Mouse (Mus musculus): ENCODE data around the gene Cox8a. TPM values are rescaled to one million over a fixed set of nuclear protein-coding genes. Genes with fewer than 3 reads are reported as not detected.

The Cox8a gene
- 781 TPM for polyA plus RNA-seq (2014; fragmentation: Illumina TruSeq; extraction: RNeasy Lipid Tissue Mini Kit (QIAGEN cat#74804); ENCODE audit: low read depth, low replicate concordance)

GRCm38 (mm10) chr19:7217162-7217925 lies at the start of gene Cox8a:
Gene Cox8a, minus strand, starts transcription at chr19:7217616.

GRCm38 (mm10) chr19:7240782-7241690 lies 23.6 kb upstream of the Cox8a start, which contains the start of gene Naa40:
Gene Naa40, minus strand, starts transcription at chr19:7241183.

GRCm38 (mm10) chr19:7205753-7206736 lies 11.4 kb downstream of the Cox8a start, which contains the start of gene Otub1:
Gene Otub1, minus strand, starts transcription at chr19:7206316.

Other genes with a start within 250 kb of the Cox8a start
- gene Ppp1r14b, start 242.6 kb downstream of the Cox8a start, polyA plus RNA-seq (2014; fragmentation: Illumina TruSeq; extraction: RNeasy Lipid Tissue Mini Kit (QIAGEN cat#74804); ENCODE audit: low read depth, low replicate concordance) = 81.3 TPM
- gene Plcb3, start 241.1 kb downstream of the Cox8a start, polyA plus RNA-seq (2014; fragmentation: Illumina TruSeq; extraction: RNeasy Lipid Tissue Mini Kit (QIAGEN cat#74804); ENCODE audit: low read depth, low replicate concordance) = 38.0 TPM
- 204 TPM for gene Fkbp2, start 237.1 kb downstream of the Cox8a start, polyA plus RNA-seq (2014; fragmentation: Illumina TruSeq; extraction: RNeasy Lipid Tissue Mini Kit (QIAGEN cat#74804); ENCODE audit: low read depth, low replicate concordance)
- 60.0 TPM for gene Vegfb, start 230.0 kb downstream of the Cox8a start, polyA plus RNA-seq (2014; fragmentation: Illumina TruSeq; extraction: RNeasy Lipid Tissue Mini Kit (QIAGEN cat#74804); ENCODE audit: low read depth, low replicate concordance)
- 40.7 TPM for gene Dnajc4, start 225.0 kb downstream of the Cox8a start, polyA plus RNA-seq (2014; fragmentation: Illumina TruSeq; extraction: RNeasy Lipid Tissue Mini Kit (QIAGEN cat#74804); ENCODE audit: low read depth, low replicate concordance)
- 23.3 TPM for gene Nudt22, start 221.5 kb downstream of the Cox8a start, polyA plus RNA-seq (2014; fragmentation: Illumina TruSeq; extraction: RNeasy Lipid Tissue Mini Kit (QIAGEN cat#74804); ENCODE audit: low read depth, low replicate concordance)
- 11.9 TPM for gene Trpt1, start 221.5 kb downstream of the Cox8a start, polyA plus RNA-seq (2014; fragmentation: Illumina TruSeq; extraction: RNeasy Lipid Tissue Mini Kit (QIAGEN cat#74804); ENCODE audit: low read depth, low replicate concordance)
- gene Fermt3, start 198.1 kb downstream of the Cox8a start, polyA plus RNA-seq (2014; fragmentation: Illumina TruSeq; extraction: RNeasy Lipid Tissue Mini Kit (QIAGEN cat#74804); ENCODE audit: low read depth, low replicate concordance) = 10.2 TPM
- gene Stip1, start 177.6 kb downstream of the Cox8a start, polyA plus RNA-seq (2014; fragmentation: Illumina TruSeq; extraction: RNeasy Lipid Tissue Mini Kit (QIAGEN cat#74804); ENCODE audit: low read depth, low replicate concordance) = 65.5 TPM
- gene Macrod1, start 160.8 kb downstream of the Cox8a start, polyA plus RNA-seq (2014; fragmentation: Illumina TruSeq; extraction: RNeasy Lipid Tissue Mini Kit (QIAGEN cat#74804); ENCODE audit: low read depth, low replicate concordance) = 26.8 TPM
- 0.72 TPM for gene Flrt1, start 111.9 kb downstream of the Cox8a start, polyA plus RNA-seq (2014; fragmentation: Illumina TruSeq; extraction: RNeasy Lipid Tissue Mini Kit (QIAGEN cat#74804); ENCODE audit: low read depth, low replicate concordance)
- 73.7 TPM for gene Otub1, start 11.3 kb downstream of the Cox8a start, polyA plus RNA-seq (2014; fragmentation: Illumina TruSeq; extraction: RNeasy Lipid Tissue Mini Kit (QIAGEN cat#74804); ENCODE audit: low read depth, low replicate concordance)
- 31.2 TPM for gene Naa40, start 23.6 kb upstream of the Cox8a start, polyA plus RNA-seq (2014; fragmentation: Illumina TruSeq; extraction: RNeasy Lipid Tissue Mini Kit (QIAGEN cat#74804); ENCODE audit: low read depth, low replicate concordance)
- gene Rcor2, start 49.7 kb upstream of the Cox8a start, polyA plus RNA-seq (2014; fragmentation: Illumina TruSeq; extraction: RNeasy Lipid Tissue Mini Kit (QIAGEN cat#74804); ENCODE audit: low read depth, low replicate concordance) = 8.1 TPM
- 49.5 TPM for gene Mark2, start 124.2 kb upstream of the Cox8a start, polyA plus RNA-seq (2014; fragmentation: Illumina TruSeq; extraction: RNeasy Lipid Tissue Mini Kit (QIAGEN cat#74804); ENCODE audit: low read depth, low replicate concordance)
- 10.6 TPM for gene Spindoc, start 165.4 kb upstream of the Cox8a start, polyA plus RNA-seq (2014; fragmentation: Illumina TruSeq; extraction: RNeasy Lipid Tissue Mini Kit (QIAGEN cat#74804); ENCODE audit: low read depth, low replicate concordance)
- gene 2700081O15Rik, start 200.0 kb upstream of the Cox8a start, polyA plus RNA-seq (2014; fragmentation: Illumina TruSeq; extraction: RNeasy Lipid Tissue Mini Kit (QIAGEN cat#74804); ENCODE audit: low read depth, low replicate concordance) = 19.0 TPM

All from adipose tissue, adult 10 weeks (tissue).